Mouse (Mus musculus): ENCODE measurements at regions not wholly inside any gene's neighbourhood (a gene's known extent, or its start where the extent isn't known, plus 50 kb on each side); places are given as distances from the start of the nearest gene placed in this dataset.

GRCm38 (mm10) chr9:74672261-74672660 is 189.5 kb upstream of the Onecut1 start:
- TF ChIP-seq CTCF (IDR thresholded peaks at IDR 0.05; ENCODE audit: low read depth) (no peak), EP300 (IDR thresholded peaks at IDR 0.05; ENCODE audit: low read depth) (no peak)

Data from heart, postnatal 0 days (tissue).